Mouse (Mus musculus) hindbrain, embryonic 16.5 days (tissue): ENCODE results near the gene Shroom3. TPM values are rescaled to one million over a fixed set of nuclear protein-coding genes. Genes with fewer than 3 reads are reported as not detected.

Experiments
- ATAC-seq: fragments of 200-750 bp; cut with Nextera tagmentation; 2 replicates; pipeline ENCODE4 v1.8.0; 2017; ENCODE audit warnings: moderate TSS enrichment, moderate library complexity
- H3K27ac ChIP-seq: fragments of 300-500 bp; sonication (generic); 2 replicates; pipeline ENCODE4 v1.5.1; 2014; ENCODE audit warnings: low read depth, mild to moderate bottlenecking, control low read depth, low read length, moderate library complexity
- H3K27me3 ChIP-seq: fragments of 300-500 bp; sonication (generic); replicated peaks from 2 replicates; pipeline ENCODE4 v1.6.1; 2014; ENCODE audit warnings: low read length; ENCODE audit not compliant: control insufficient read depth, insufficient read depth
- H3K36me3 ChIP-seq: fragments of 300-500 bp; sonication (generic); 2 replicates; pipeline ENCODE4 v1.6.1; 2014; ENCODE audit warnings: mild to moderate bottlenecking, low read length, moderate library complexity, mixed read lengths; ENCODE audit not compliant: control insufficient read depth, insufficient read depth
- H3K4me1 ChIP-seq: fragments of 300-500 bp; sonication (generic); 2 replicates; pipeline ENCODE4 v1.6.1; 2014; ENCODE audit warnings: low read depth, low read length; ENCODE audit not compliant: control insufficient read depth, insufficient read depth
- H3K4me2 ChIP-seq: fragments of 300-500 bp; sonication (generic); 2 replicates; pipeline ENCODE4 v1.6.1; 2014; ENCODE audit warnings: mild to moderate bottlenecking, low read length, control low read depth, moderate library complexity
- H3K4me3 ChIP-seq: fragments of 300-500 bp; sonication (generic); 2 replicates; pipeline ENCODE4 v1.5.1; 2014; ENCODE audit warnings: mild to moderate bottlenecking, low read length, control low read depth, moderate library complexity
- H3K9ac ChIP-seq: fragments of 300-500 bp; sonication (generic); 2 replicates; pipeline ENCODE4 v1.6.1; 2014; ENCODE audit warnings: low read depth, mild to moderate bottlenecking, control low read depth, low read length, moderate library complexity
- H3K9me3 ChIP-seq: fragments of 300-500 bp; sonication (generic); 2 replicates; pipeline ENCODE4 v1.6.1; 2014; ENCODE audit warnings: mild to moderate bottlenecking, low read length, moderate library complexity; ENCODE audit not compliant: control insufficient read depth
- WGBS: fragments of 180-500 bp; shearing (Covaris S2); extraction: QIAGEN DNeasy Blood & Tissue Kit; methylation state at CpG from one replicate; pipeline ENCODE4 v1.1.7; 2014; 5-methylcytosine and 5-hydroxymethylcytosine counted together
- polyA plus RNA-seq: library from polyadenylated mRNA; unstranded; fragments of >200 nt; fragmentation: Nextera tagmentation; extraction: Ambion mirVana; gene quantifications from 2 replicates; pipeline ENCODE4 v1.2.1, GENCODE M21; 2015

Shroom3 gene
- polyA plus RNA-seq, 1 experiment from 2014 or later = 1.4 TPM

DNA sequence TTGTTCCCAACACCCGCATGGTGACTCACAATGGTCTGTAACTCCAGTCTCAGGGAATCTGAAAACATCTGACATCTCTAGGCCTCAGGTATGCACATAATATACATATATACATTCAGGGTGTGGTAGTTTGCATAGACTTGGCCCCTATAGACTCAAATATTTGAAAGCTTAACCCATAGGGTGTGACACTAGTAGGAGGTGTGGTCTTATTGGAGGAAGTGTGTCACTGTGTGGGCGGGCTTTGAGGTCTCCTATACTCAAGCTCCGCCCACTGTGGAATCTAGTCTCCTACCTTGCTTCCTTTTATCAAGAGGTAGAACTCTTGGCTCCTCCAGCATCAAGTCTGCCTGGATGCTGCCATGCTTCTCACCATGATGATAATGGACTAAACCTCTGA, 91.7 kb downstream of the Shroom3 start:
- 98% methylated on average over 3 of the region's 3 CpGs for WGBS
- no peaks in the 10 kb centered on the region for H3K36me3 ChIP-seq
- ATAC-seq = no peak

DNA sequence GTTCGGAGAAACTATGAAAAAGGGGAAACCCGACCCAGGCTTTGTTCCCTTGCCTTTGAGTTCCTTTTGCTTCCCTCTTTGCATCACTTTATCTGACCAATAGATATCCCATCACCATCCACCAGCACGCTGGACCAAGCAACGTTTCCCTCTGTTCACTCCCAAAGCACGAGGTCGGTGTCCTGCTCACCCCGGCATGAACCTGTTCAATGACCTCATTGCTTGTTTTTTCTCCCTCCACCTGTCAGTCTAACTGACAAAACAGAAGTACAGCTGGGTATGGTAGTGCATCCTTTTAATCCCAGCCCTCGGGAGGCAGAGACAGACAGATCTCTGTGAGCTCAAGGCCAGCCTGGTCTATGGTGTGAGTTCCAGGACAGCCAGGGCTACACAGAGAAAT, 95.2 kb downstream of the Shroom3 start:
- no peak for ATAC-seq
- Histone ChIP-seq H3K4me3 (no peak overlapping the region), H3K27me3 (no peaks in the 10 kb centered on the region), H3K9me3 (peaks cover 2% of the 10 kb centered on the region), H3K4me2 (no peak overlapping the region), H3K36me3 (no peaks in the 10 kb centered on the region), H3K27ac (no peak overlapping the region), H3K9ac (no peak overlapping the region), H3K4me1 (no peaks in the 10 kb centered on the region)
- 60% methylated on average over 8 of the region's 8 CpGs for WGBS

More for the DNA sequence above, 91.7 kb downstream of the Shroom3 start:
- Histone ChIP-seq H3K4me1 (no peaks in the 10 kb centered on the region), H3K9ac (no peak overlapping the region), H3K4me3 (no peak overlapping the region), H3K27me3 (no peaks in the 10 kb centered on the region), H3K9me3 (no peaks in the 10 kb centered on the region), H3K27ac (no peak overlapping the region), H3K4me2 (no peak overlapping the region)

DNA sequence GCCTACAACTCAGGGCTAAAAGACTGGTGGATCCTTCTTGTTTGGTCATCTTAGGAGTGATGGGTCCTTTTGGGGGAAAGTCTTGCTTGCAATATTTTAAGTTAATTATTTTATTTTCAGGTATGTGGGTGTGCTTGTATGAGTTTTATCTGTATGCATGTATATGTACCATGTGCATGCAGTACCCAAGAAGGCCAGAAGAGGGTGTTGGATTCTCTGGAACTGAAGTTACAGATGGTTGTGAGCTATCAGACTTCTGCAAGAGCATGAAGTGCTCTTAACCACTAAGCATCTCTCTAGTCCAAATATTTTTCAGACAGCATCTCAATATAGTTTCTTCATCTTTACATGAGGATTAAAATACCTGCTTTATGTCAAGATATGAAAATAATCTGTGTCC, 97.8 kb downstream of the Shroom3 start:
- Histone ChIP-seq H3K4me3 (no peak overlapping the region), H3K9ac (no peak overlapping the region), H3K9me3 (peaks cover 2% of the 10 kb centered on the region), H3K4me2 (no peak overlapping the region), H3K36me3 (no peaks in the 10 kb centered on the region), H3K4me1 (no peaks in the 10 kb centered on the region), H3K27ac (no peak overlapping the region), H3K27me3 (no peaks in the 10 kb centered on the region)
- ATAC-seq = no peak

DNA sequence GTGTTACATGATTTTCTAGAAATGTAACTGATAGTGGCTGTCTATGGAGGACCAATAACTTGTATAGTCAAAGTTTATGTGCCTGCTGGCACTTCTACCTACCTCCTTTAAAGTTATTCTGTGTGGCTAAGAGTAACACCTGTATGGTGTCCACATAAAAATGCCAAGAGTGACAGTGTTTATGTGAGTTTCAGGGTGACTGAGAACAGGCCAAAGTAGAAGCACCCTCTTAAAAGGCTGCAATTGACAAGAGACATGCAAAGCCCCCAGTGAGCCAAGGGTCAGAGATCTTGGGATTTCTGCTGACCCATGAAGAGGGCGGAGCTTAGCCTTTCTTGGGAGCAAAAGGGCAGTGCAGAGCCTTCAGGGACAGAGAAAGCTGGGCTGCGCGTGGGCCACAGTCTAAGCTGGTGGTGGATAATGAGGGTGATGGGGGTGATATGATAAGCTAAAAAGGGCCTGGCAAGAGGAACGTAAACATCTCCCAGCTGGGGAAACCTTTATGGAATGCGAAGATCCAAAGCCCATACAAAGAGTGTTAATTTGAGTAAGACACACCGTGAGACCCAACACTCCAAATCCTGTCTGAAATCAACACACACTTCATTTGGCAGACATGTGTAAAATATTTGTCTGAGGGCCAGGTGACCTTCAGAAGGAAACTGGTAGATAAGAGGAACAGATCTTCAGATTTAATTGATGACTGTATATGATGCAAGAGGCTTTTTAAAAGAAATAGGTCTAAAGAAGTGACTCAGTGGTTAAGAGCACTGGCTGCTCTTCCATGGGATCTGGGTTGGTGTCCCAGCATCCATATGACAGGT, 101.0 kb downstream of the Shroom3 start:
- no peaks in the 10 kb centered on the region for H3K4me1 ChIP-seq
- H3K36me3 ChIP-seq = no peaks in the 10 kb centered on the region
- peaks cover 2% of the 10 kb centered on the region for H3K9me3 ChIP-seq
- no peak for ATAC-seq
- no peaks in the 10 kb centered on the region for H3K27me3 ChIP-seq
- H3K9ac ChIP-seq = no peak overlapping the region
- no peak overlapping the region for H3K4me2 ChIP-seq
- 40% methylated on average over 6 of the region's 6 CpGs for WGBS
- H3K4me3 ChIP-seq = no peak overlapping the region
- no peak overlapping the region for H3K27ac ChIP-seq

DNA sequence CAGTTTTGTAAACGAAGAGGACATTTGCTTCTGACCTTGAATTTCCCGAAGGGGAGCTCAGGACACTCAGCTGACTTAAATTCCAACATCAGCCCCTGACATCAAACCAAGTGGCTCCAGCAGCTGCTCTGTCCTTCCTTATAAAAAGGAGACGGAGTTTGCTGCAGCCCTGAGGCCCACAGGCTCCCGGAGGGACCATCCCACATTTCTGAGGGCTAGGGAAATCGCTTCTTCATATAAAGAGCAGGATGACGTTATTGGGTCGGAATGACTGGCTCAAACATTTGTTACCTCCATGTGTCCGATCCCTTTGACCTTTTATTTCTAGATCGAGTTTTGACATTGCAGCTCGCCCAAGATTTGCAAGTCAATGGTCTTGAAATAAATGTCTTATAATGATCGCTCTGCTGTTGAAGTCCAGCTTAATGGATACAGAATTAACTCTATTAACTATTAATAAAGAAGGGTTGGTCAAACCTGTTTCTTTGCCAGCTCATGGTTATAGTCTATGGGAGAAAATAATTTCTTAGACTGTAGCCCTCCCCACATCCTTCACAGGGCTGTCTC, 102.7 kb downstream of the Shroom3 start:
- H3K4me2 ChIP-seq = no peak overlapping the region
- WGBS = 86% methylated on average over 11 of the region's 11 CpGs
- ATAC-seq = no peak
- no peak overlapping the region for H3K9ac ChIP-seq
- H3K36me3 ChIP-seq = no peaks in the 10 kb centered on the region
- H3K27me3 ChIP-seq = no peaks in the 10 kb centered on the region
- H3K27ac ChIP-seq = no peak overlapping the region
- no peak overlapping the region for H3K4me3 ChIP-seq
- H3K4me1 ChIP-seq = no peaks in the 10 kb centered on the region
- peaks cover 2% of the 10 kb centered on the region; the same call in 1 of the 2 replicates for H3K9me3 ChIP-seq

DNA sequence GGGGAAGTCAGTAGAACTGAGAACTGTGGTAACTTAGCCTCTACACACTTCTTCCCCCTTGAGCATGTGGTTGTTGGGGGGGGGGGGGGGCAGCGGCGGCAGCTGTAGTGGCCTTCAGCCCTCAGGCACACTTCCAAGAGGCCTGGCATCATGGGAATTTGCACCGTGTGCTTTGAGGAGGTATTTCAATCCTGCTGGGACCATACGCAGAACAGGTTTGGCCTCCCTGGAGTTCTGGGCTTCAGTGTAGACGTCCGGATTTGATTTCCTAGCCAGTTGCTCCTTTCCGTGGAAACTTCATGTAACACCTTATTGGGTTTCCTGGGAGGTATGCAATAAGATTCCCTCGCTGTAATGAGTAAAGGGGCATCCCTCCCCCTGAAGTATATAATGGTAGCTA, 105.8 kb downstream of the Shroom3 start:
- Histone ChIP-seq H3K4me3 (no peak overlapping the region), H3K27me3 (no peaks in the 10 kb centered on the region), H3K4me2 (no peak overlapping the region), H3K4me1 (no peaks in the 10 kb centered on the region), H3K9me3 (no peaks in the 10 kb centered on the region), H3K9ac (no peak overlapping the region), H3K36me3 (no peaks in the 10 kb centered on the region), H3K27ac (no peak overlapping the region)
- ATAC-seq = no peak
- 65% methylated on average over 8 of the region's 8 CpGs for WGBS

DNA sequence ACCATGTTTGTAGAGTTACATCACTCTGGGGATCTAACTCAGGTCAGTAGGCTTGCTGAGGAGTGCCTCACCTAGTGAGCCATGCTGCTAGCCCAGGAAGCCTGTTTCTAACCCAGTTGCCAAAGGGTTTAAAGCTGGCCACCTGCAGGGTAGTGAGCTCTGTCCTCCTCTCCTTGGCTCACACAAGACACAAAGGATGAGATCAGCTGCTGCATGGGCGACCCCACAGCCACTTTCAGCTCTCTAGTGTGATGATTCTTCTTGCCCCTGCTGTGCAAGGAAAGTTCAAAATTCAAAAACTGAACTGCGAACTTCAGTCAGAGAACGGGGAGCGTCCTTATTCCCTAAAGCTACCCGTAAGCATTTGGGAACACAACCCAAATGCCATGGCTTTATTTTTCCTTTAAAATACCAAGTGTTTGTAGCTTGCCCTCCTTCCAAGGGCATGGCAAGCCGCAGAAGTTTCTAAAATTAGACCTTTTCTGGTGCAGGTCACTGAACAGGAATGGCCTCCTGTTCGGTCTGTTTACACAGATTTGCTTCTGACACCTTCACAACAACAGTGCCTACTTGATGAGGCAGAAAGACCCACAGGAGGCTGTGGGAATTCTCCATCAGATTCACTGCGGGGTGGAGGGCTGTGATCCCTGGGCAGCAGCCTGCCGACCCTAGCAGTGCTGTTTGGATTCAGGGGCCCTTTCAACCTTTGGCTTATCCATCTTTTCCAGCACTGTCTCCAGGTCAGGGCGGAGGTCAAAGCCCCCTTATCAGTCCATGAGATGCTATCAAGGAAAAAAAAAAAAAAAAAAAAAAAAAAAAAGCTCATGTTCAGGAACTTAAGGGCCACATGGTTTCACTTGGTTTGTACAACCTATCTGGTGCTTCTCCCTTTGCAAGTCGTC, 113.1 kb downstream of the Shroom3 start:
- no peak overlapping the region for H3K4me2 ChIP-seq
- H3K9ac ChIP-seq = no peak overlapping the region
- no peak for ATAC-seq
- no peaks in the 10 kb centered on the region for H3K9me3 ChIP-seq
- WGBS = 22% methylated on average over 11 of the region's 11 CpGs
- no peaks in the 10 kb centered on the region for H3K27me3 ChIP-seq
- no peaks in the 10 kb centered on the region for H3K36me3 ChIP-seq
- no peak overlapping the region for H3K4me3 ChIP-seq
- H3K4me1 ChIP-seq = no peaks in the 10 kb centered on the region
- H3K27ac ChIP-seq = no peak overlapping the region

DNA sequence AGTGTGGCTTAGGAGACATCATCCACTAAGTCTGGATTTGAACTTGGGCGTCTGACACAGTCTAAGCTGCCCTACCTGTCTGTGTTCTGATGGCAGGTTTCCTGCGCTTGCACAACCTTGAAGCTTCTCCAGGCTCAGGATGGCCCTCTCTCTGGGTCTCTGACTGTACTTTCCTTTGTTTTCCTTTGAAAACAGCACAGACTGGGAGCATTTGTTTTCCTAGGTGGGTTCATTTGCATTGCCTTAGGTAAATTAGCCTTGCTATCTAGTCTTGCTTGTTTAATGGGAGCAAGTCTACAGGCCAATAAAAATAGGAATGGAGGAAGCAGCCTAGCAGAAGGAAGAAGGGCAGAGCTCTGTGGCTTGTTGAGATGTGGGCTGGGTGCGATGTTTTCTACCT, 114.7 kb downstream of the Shroom3 start:
- ATAC-seq = no peak
- Histone ChIP-seq H3K9ac (no peak overlapping the region), H3K36me3 (no peaks in the 10 kb centered on the region), H3K9me3 (no peaks in the 10 kb centered on the region), H3K4me3 (no peak overlapping the region), H3K4me2 (no peak overlapping the region), H3K27me3 (no peaks in the 10 kb centered on the region), H3K27ac (no peak overlapping the region), H3K4me1 (no peaks in the 10 kb centered on the region)
- 68% methylated on average over 3 of the region's 3 CpGs for WGBS

DNA sequence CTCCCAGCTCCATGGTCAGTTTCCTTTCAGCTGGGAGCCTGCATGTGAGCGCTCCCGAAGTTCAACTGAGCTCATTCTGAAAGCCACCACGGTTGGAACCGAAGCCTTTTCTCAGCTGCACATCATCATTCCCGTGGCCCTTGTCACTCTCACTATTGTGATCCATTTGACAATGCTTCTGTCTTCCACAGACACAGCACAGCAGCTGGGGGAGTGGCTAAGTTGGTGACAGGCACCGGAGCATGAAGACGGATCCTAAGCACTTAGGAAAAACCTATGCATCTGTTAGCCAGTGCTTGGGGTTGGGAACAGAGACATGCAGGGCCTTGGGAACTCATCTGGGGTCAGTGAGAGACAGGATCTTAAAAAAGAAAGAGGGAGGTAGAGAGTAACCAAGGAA, 121.1 kb downstream of the Shroom3 start:
- no peak overlapping the region for H3K27ac ChIP-seq
- H3K36me3 ChIP-seq = no peaks in the 10 kb centered on the region
- H3K9ac ChIP-seq = no peak overlapping the region
- WGBS = 14% methylated on average over 7 of the region's 7 CpGs
- H3K4me2 ChIP-seq = no peak overlapping the region
- no peak for ATAC-seq
- H3K9me3 ChIP-seq = no peaks in the 10 kb centered on the region
- H3K4me3 ChIP-seq = no peak overlapping the region
- peaks cover 8% of the 10 kb centered on the region for H3K4me1 ChIP-seq
- no peaks in the 10 kb centered on the region for H3K27me3 ChIP-seq
